Mouse (Mus musculus): ENCODE results near the gene Rhbdd3. TPM values are rescaled to one million over a fixed set of nuclear protein-coding genes. Genes with fewer than 3 reads are reported as not detected.

Gene Rhbdd3
- polyA plus RNA-seq (2014; fragmentation: Nextera tagmentation; extraction: Ambion mirVana): 20.4 and 21.3 TPM in 2 replicates

DNA sequence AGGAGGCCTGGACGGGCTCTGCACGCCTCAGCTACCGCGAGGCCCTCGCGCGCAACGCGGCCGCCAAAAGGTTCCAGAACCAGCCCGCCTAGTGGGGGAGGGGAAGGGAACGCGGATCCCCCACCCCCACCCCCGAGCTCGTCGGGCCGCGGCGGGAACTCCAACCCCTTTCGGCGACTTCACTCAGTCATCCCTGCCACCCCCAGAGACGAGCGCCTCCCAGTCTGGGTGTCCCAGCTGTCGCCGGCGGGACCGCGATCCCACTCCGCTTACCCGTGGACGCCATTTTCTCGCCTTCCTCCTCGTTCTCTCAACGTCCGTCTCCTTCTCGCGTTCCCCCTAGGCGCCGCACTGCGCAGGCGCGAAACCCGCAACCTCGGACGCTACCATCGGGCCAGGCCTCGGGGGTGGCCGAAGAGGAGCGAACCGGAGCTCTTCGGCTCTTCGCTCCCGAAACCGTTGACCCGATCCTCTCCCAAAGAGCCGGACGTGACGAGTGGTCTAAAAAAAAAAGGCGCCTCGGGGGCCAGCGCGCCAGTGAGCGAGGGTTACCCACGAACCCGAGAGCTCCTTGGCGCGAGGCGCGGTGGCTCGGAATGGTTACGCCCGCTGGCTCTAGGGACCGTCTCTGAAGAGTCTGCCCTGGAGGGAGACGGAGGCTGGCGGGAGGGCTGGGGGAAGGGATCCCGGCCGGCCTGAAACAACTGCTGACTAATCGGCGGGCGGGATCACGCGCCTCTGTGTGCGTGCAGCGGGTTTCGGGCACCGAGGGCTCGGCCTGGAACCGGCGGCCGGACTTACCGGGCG is at the start of gene Rhbdd3, which contains the start of gene Ewsr1:
Gene Rhbdd3, plus strand, starts transcription at position 191 of the 807 bp plus-strand sequence.
Gene Ewsr1, minus strand, starts transcription at position 531 of the 807 bp plus-strand sequence.
- Histone ChIP-seq H3K27me3 (ENCODE audit: control insufficient read depth, insufficient read depth, low read length) (no peaks in the 10 kb centered on the region), H3K9me3 (ENCODE audit: control insufficient read depth, low read length) (no peaks in the 10 kb centered on the region), H3K36me3 (ENCODE audit: control insufficient read depth, insufficient read depth, low read length) (no peaks in the 10 kb centered on the region), H3K4me1 (ENCODE audit: control insufficient read depth, insufficient read depth, low read length) (peaks cover 22% of the 10 kb centered on the region), H3K9ac (ENCODE audit: low read length) (peak within 1 kb of the TSS; percentile 98), H3K27ac (ENCODE audit: low read depth, low read length) (peak within 1 kb of the TSS; percentile 95), H3K4me3 (ENCODE audit: low read depth, low read length) (peak within 1 kb of the TSS; percentile 95), H3K4me2 (peak within 1 kb of the TSS; percentile 86)
- ATAC-seq (ENCODE audit: low FRiP score): peak; percentile 88
- under 1% methylated on average over 90 of the region's 92 CpGs for WGBS
- DNase-seq (ENCODE audit: low spot score, missing footprints): peak; percentile 100

GRCm38 (mm10) chr11:5051629-5052028 is 47.1 kb upstream of the Rhbdd3 start:
- H3K4me1 ChIP-seq (ENCODE audit: control insufficient read depth, insufficient read depth, low read length): peaks cover 11% of the 10 kb centered on the region
- ATAC-seq (ENCODE audit: low FRiP score) (no peak), DNase-seq (ENCODE audit: low spot score, missing footprints) (peak; percentile 70)
- WGBS: 72% methylated on average over 10 of the region's 10 CpGs
- no peaks in the 10 kb centered on the region for H3K36me3 ChIP-seq (ENCODE audit: control insufficient read depth, insufficient read depth, low read length)
- no peak overlapping the region for H3K9ac ChIP-seq (ENCODE audit: low read length)
- peaks cover 8% of the 10 kb centered on the region for H3K27me3 ChIP-seq (ENCODE audit: control insufficient read depth, insufficient read depth, low read length)
- H3K4me2 ChIP-seq: no peak overlapping the region
- no peak overlapping the region for H3K4me3 ChIP-seq (ENCODE audit: low read depth, low read length)
- H3K27ac ChIP-seq (ENCODE audit: low read depth, low read length): no peak overlapping the region
- H3K9me3 ChIP-seq (ENCODE audit: control insufficient read depth, low read length): no peaks in the 10 kb centered on the region

DNA sequence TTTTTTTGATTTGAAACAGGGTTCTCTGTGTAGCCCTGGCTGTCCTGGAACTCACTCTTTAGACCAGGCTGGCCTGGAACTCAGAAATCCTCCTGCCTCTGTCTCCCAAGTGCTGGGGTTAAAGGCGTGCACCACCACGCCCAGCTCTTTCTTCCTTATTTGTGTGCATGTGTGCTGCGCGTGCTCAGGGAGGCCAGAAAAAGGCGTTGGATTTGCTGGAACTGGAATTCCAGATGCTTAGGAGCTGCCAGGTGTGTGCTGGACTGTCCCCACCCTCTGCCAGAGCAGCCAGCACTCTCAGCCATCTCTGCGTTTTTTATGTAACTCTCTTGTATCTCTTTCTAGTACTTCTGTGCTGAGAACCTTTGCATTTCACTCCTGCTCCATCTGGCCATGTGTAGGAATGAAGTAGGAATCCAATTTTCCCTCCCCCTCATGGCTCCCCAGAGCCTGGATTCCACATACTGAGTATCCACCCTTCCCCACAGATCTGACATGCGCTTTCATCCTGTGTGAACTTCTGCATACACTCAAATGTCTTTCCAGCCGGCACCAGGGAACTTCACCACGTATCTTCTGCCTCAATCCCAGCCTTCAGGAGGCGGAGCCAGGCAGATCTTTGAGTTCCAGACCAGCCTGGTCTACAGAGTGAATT is 46.4 kb upstream of the Rhbdd3 start:
- peaks cover 15% of the 10 kb centered on the region for H3K27me3 ChIP-seq (ENCODE audit: control insufficient read depth, insufficient read depth, low read length)
- H3K4me3 ChIP-seq (ENCODE audit: low read depth, low read length): no peak overlapping the region
- H3K36me3 ChIP-seq (ENCODE audit: control insufficient read depth, insufficient read depth, low read length): no peaks in the 10 kb centered on the region
- H3K9me3 ChIP-seq (ENCODE audit: control insufficient read depth, low read length): no peaks in the 10 kb centered on the region
- H3K4me1 ChIP-seq (ENCODE audit: control insufficient read depth, insufficient read depth, low read length): peaks cover 14% of the 10 kb centered on the region
- no peak overlapping the region for H3K4me2 ChIP-seq
- ATAC-seq (ENCODE audit: low FRiP score) (no peak), DNase-seq (ENCODE audit: low spot score, missing footprints) (peak; percentile 45)
- 76% methylated on average over 10 of the region's 10 CpGs for WGBS
- no peak overlapping the region for H3K27ac ChIP-seq (ENCODE audit: low read depth, low read length)
- no peak overlapping the region for H3K9ac ChIP-seq (ENCODE audit: low read length)

- ATAC-seq (ENCODE audit: low FRiP score) (no peak), DNase-seq (ENCODE audit: low spot score, missing footprints) (peak; percentile 57)
- Histone ChIP-seq H3K27ac (ENCODE audit: low read depth, low read length) (no peak overlapping the region), H3K4me1 (ENCODE audit: control insufficient read depth, insufficient read depth, low read length) (peaks cover 24% of the 10 kb centered on the region), H3K27me3 (ENCODE audit: control insufficient read depth, insufficient read depth, low read length) (peaks cover 32% of the 10 kb centered on the region), H3K9me3 (ENCODE audit: control insufficient read depth, low read length) (no peaks in the 10 kb centered on the region), H3K4me3 (ENCODE audit: low read depth, low read length) (no peak overlapping the region), H3K36me3 (ENCODE audit: control insufficient read depth, insufficient read depth, low read length) (no peaks in the 10 kb centered on the region), H3K4me2 (no peak overlapping the region), H3K9ac (ENCODE audit: low read length) (no peak overlapping the region)
- 91% methylated on average over 14 of the region's 14 CpGs for WGBS
These were observed 44.6 kb upstream of the Rhbdd3 start for GRCm38 (mm10) chr11:5054151-5054550.

- Histone ChIP-seq H3K9me3 (ENCODE audit: control insufficient read depth, low read length) (no peaks in the 10 kb centered on the region; the same call in 1 of the 2 replicates), H3K27me3 (ENCODE audit: control insufficient read depth, insufficient read depth, low read length) (peaks cover 39% of the 10 kb centered on the region), H3K36me3 (ENCODE audit: control insufficient read depth, insufficient read depth, low read length) (no peaks in the 10 kb centered on the region), H3K4me3 (ENCODE audit: low read depth, low read length) (no peak overlapping the region), H3K27ac (ENCODE audit: low read depth, low read length) (no peak overlapping the region), H3K4me2 (no peak overlapping the region), H3K9ac (ENCODE audit: low read length) (no peak overlapping the region), H3K4me1 (ENCODE audit: control insufficient read depth, insufficient read depth, low read length) (peaks cover 24% of the 10 kb centered on the region)
- ATAC-seq (ENCODE audit: low FRiP score) (no peak), DNase-seq (ENCODE audit: low spot score, missing footprints) (peak; percentile 45)
- 70% methylated on average over 6 of the region's 6 CpGs for WGBS
These were observed 43.9 kb upstream of the Rhbdd3 start for GRCm38 (mm10) chr11:5054874-5055273.

GRCm38 (mm10) chr11:5055945-5056938 is 42.5 kb upstream of the Rhbdd3 start:
- no peak overlapping the region for H3K4me2 ChIP-seq
- no peaks in the 10 kb centered on the region for H3K36me3 ChIP-seq (ENCODE audit: control insufficient read depth, insufficient read depth, low read length)
- peaks cover 29% of the 10 kb centered on the region for H3K4me1 ChIP-seq (ENCODE audit: control insufficient read depth, insufficient read depth, low read length)
- H3K27me3 ChIP-seq (ENCODE audit: control insufficient read depth, insufficient read depth, low read length): peaks cover 53% of the 10 kb centered on the region
- H3K9me3 ChIP-seq (ENCODE audit: control insufficient read depth, low read length): no peaks in the 10 kb centered on the region; the same call in 1 of the 2 replicates
- ATAC-seq (ENCODE audit: low FRiP score) (no peak), DNase-seq (ENCODE audit: low spot score, missing footprints) (peak; percentile 94)
- no peak overlapping the region for H3K4me3 ChIP-seq (ENCODE audit: low read depth, low read length)
- WGBS: 16% methylated on average over 23 of the region's 23 CpGs
- H3K9ac ChIP-seq (ENCODE audit: low read length): peak overlapping the region; percentile 21; the same call in 1 of the 2 replicates
- H3K27ac ChIP-seq (ENCODE audit: low read depth, low read length): no peak overlapping the region

DNA sequence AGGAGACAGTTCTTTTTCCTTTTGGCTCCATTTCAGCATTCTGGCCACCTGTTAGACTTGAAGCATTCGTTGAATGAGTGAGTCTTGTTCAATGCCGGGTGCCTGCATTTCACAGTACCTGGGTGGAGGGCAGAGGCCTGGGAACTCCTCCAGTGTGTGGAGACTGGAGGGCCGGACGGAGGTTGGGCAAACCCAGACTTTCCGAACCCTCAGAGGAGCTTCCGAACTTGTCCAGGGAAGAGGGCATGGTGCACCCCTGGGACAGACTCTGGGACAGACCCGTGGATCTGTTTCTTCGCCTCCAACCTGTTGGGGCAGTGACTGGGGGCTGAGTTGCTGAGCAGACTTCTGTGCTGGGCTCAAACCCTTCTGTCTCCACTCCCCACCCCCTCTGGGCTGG is 41.7 kb upstream of the Rhbdd3 start:
- Histone ChIP-seq H3K9me3 (ENCODE audit: control insufficient read depth, low read length) (no peaks in the 10 kb centered on the region; the same call in 1 of the 2 replicates), H3K4me2 (no peak overlapping the region), H3K36me3 (ENCODE audit: control insufficient read depth, insufficient read depth, low read length) (no peaks in the 10 kb centered on the region), H3K9ac (ENCODE audit: low read length) (no peak overlapping the region), H3K27ac (ENCODE audit: low read depth, low read length) (no peak overlapping the region), H3K4me3 (ENCODE audit: low read depth, low read length) (no peak overlapping the region), H3K4me1 (ENCODE audit: control insufficient read depth, insufficient read depth, low read length) (peaks cover 38% of the 10 kb centered on the region), H3K27me3 (ENCODE audit: control insufficient read depth, insufficient read depth, low read length) (peaks cover 60% of the 10 kb centered on the region)
- ATAC-seq (ENCODE audit: low FRiP score): no peak
- DNase-seq (ENCODE audit: low spot score, missing footprints): peak; percentile 88
- WGBS: 44% methylated on average over 8 of the region's 8 CpGs

DNA sequence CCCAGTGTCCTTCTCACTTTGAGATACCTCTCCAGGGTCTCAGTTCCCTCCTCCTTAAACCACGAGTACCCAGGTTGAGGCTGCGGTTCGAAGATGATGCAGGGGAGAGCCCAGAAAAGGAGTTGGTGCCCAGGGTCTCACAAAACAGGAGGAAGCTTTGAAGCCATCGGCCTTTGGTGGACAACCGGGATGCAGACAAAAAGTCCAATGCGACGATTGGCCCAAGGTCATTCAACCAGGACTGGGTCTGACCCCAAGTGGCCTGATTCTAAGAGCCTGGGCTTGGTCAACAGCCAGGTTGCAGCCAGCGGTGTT is 41.2 kb upstream of the Rhbdd3 start:
- H3K9ac ChIP-seq (ENCODE audit: low read length): 0 out of 2 replicates have a peak overlapping the region, but pooled peaks have one; percentile 46
- peak; percentile 92 for DNase-seq (ENCODE audit: low spot score, missing footprints)
- H3K4me1 ChIP-seq (ENCODE audit: control insufficient read depth, insufficient read depth, low read length): peaks cover 42% of the 10 kb centered on the region
- no peak for ATAC-seq (ENCODE audit: low FRiP score)
- 11% methylated on average over 8 of the region's 8 CpGs for WGBS
- H3K4me3 ChIP-seq (ENCODE audit: low read depth, low read length): peak overlapping the region; percentile 36
- no peak overlapping the region for H3K27ac ChIP-seq (ENCODE audit: low read depth, low read length)
- H3K27me3 ChIP-seq (ENCODE audit: control insufficient read depth, insufficient read depth, low read length): peaks cover 64% of the 10 kb centered on the region
- peak overlapping the region; percentile 70 for H3K4me2 ChIP-seq
- H3K36me3 ChIP-seq (ENCODE audit: control insufficient read depth, insufficient read depth, low read length): no peaks in the 10 kb centered on the region
- H3K9me3 ChIP-seq (ENCODE audit: control insufficient read depth, low read length): no peaks in the 10 kb centered on the region; the same call in 1 of the 2 replicates

Data from midbrain, embryonic 11.5 days (tissue).